Mouse (Mus musculus) heart, postnatal 0 days (tissue): Measurements from ENCODE around the gene Efcab1.

Experiments
- CTCF ChIP-seq: IDR thresholded peaks from 2 replicates; pipeline ENCODE4 v1.5.1; 2016; ENCODE audit warnings: antibody characterized with exemption, control low read depth, low read depth
- EP300 ChIP-seq: IDR thresholded peaks from 2 replicates; pipeline ENCODE4 v1.6.1; 2016; ENCODE audit warnings: antibody characterized with exemption, low read depth

GRCm38 (mm10) chr16:14940898-14941297 lies 34.5 kb downstream of the Efcab1 start:
- no peak for TF ChIP-seq CTCF
- no peak for TF ChIP-seq EP300
